Mouse (Mus musculus) G1E (cell line): ENCODE data around the gene Nrxn3.

Source experiments
- CTCF ChIP-seq: IDR thresholded peaks from 2 replicates; pipeline ENCODE4 v1.5.1; 2012; ENCODE audit warnings: low read depth, low read length, inconsistent platforms, mixed read lengths
- GATA1 ChIP-seq: IDR thresholded peaks from 2 replicates; pipeline ENCODE4 v1.6.1; 2012; ENCODE audit warnings: borderline replicate concordance, low read length, inconsistent platforms, mixed read lengths
- TAL1 ChIP-seq: conservative IDR thresholded peaks from 2 replicates; pipeline ENCODE4 v1.6.1; 2012; ENCODE audit warnings: low read depth, low read length, inconsistent platforms, mixed read lengths

- TF ChIP-seq GATA1, result no peak
- no peak for TF ChIP-seq CTCF
- no peak for TF ChIP-seq TAL1
These were observed 202.2 kb downstream of the Nrxn3 start for GRCm38 (mm10) chr12:88924896-88925295.
